Mouse (Mus musculus) cerebellum, adult 11-12 months (tissue): Measurements from ENCODE around the gene Fam81a.

Experiments
- DNase-seq: peaks from one replicate; pipeline ENCODE4 v3.0.0; 2022

Gene Fam81a

DNA sequence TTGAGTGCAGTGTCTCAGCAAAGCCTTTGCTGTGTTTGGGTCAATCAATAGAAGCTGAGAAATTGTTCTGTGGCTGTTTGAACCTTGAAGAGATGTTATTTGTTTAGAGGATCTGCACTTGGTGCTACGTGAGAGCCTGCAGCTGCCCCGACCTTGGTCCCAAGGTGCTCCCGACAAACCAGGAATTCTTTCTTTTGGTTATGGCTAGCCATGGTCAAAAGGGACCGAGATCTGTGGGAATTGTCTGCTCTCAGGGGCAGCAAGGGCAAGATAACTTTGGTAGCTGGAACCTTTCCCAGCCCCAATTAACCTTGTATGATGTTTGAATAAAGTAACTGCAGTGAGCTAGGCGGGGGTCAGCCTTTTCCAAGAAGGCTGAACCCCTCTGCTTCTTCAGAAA lies 34.2 kb downstream of the Fam81a start:
- no peak for DNase-seq

GRCm38 (mm10) chr9:70105573-70105972 lies 36.8 kb downstream of the Fam81a start:
- no peak for DNase-seq

- DNase-seq, result no peak
Observed at GRCm38 (mm10) chr9:70103106-70103505, 39.3 kb downstream of the Fam81a start.

DNA sequence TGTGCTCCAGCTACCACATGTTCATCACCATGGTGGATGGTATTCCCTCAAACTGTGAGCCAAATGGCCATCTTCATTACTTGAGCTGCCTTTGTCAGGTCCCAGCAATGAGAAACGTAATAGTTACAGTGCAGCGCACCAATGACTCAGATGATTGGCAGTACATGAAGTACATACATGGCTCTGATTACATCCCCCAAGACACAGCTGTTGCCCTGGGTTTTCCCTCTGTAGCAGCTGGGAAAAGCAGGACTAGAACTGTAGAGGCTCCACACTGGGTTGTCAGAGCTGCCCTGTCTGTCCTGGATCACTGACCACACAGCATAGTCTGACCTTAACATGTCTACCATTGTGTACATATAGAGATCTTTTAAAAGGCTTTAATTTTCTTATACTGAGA lies 44.8 kb downstream of the Fam81a start:
- DNase-seq, result no peak

DNA sequence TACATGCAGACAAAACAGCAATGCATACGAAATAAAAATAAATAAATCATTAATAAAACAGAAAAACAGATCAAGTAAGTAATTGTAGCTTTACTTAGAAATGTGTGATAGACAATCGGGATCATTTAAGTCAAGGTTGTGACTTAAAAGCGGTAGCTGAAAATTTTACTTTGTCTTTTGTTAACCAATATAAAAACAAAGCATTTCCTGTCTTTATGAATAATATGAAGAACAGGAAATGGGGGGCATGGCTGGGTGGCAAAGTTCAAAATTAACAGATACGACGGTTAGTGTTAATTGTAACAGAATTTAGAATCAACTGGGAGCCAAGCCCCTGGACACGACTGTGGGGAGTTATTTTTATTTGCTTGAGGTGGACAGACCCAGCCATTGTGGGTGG lies 47.3 kb downstream of the Fam81a start:
- no peak for DNase-seq

DNA sequence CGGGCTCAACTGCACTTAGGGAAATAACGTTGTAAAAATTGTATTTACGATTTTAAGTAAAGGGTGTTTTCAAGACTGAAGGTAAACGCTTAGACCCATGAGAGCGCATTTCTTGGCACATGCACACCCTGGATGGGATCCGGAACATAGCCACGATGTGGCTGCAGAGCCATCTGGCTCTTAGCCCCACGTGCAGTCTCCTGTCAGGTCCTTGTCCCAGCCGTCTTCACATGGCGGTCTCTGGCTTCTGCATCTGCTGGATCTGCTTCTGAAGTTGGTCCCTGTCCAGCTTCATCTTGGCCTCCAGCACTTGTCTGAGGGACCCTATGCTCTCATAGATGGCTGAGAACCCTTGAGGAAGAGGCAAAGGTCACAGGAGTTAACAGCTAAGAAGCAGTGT lies 51.8 kb downstream of the Fam81a start:
- no peak for DNase-seq

- DNase-seq, result no peak
Observed at GRCm38 (mm10) chr9:70088786-70089096, 53.6 kb downstream of the Fam81a start.

GRCm38 (mm10) chr9:70088041-70088785 lies 54.1 kb downstream of the Fam81a start:
- DNase-seq, result no peak

- DNase-seq, result no peak
Observed at GRCm38 (mm10) chr9:70087379-70087778, 55.0 kb downstream of the Fam81a start.

DNA sequence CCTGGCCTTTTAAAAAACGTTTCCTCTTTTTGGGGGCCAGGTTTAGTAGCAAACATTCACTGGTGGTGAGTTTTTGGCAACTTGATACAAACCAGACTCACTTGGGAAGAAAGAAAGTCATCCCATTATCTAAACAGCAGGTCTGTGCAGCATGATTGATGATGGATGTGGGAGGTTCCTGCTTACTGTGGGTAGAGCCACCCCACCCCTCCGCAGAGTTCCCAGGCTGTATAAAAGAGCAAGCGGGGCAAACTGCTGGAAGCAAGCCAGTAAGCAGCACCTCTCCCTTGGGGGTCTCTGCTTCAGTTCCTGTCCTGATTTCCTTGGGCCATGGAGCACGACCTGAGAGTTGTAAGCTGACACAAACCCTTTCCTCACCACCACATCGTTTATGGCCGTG lies 56.3 kb downstream of the Fam81a start:
- no peak for DNase-seq

- no peak for DNase-seq
Observed at GRCm38 (mm10) chr9:70084107-70084506, 58.3 kb downstream of the Fam81a start.

DNA sequence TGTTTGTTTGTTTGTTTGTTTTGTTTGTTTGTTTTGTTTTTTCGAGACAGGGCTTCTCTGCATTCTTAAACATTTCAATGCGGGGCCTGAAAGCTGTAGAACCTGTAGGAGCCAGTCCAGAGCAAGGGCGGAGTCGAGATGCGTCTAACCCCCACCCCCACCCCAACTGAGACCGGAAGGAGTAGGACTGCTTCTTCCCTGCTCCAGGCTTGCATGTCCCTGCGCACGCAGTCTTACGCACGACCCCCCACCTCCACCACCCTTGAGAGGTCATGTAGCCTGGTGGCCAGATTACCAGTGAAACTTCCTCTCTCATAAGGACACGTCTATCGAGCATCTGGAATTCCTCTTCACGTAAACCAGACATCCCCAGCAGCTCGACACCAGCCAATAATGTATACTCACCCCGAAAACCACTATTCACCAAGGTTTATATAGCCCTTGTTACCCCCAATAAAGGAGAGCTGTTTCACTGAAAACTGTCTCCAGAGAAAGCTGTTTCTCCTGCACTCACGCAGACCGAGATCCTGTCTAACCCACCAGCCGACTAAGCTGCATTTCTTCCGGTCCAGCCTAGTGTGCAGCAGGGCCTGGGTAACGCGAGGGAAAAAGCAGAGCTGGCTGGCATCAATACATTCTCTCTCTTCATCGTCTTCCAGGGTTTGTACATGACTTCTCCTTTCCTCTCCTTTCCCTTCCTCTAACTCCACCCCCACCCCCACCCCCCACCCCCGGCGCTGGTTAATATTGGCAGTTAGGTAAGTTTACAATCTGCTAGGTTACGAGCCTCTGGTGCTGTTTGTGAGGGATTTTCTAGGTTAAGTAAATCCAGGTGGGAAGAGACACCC lies 59.8 kb downstream of the Fam81a start:
- DNase-seq, result no peak

DNA sequence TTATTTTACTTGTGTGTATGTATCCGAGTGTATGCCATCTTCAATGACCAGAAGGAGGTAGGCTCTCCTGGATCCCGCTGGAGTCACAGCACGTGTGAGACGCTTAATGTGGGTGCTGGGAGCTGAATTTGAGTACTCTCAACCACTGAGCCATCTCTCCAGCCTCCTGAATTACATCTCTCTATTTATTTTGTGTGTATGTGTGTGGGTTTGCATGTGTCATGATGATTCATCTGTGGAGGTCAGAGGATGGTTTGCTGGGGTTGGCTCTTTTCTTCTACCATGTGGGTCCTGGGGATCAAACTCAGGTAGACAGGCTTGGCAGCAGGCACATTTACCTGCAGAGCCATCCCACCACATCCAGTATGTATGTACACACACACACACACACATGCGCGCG lies 60.6 kb downstream of the Fam81a start:
- no peak for DNase-seq

DNA sequence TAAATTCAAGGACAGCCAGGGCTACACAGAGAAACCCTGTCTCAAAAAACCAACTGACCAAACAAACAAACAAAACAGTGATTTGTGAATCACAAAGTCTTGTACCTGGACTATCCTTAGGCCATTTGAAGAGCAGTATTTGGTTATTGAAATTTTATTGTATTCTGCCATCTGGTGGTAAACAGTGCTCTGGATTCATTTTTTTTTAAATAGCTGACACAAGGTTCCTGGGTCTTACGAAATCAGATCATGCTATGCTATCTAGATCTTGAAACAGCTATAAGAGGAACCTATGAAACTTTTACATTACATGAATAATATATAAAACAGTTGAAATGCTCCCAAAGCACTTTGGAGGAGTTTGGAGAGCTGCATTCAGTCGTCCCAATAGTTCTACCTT lies 61.4 kb downstream of the Fam81a start:
- no peak for DNase-seq

GRCm38 (mm10) chr9:70080027-70080800 lies 62.1 kb downstream of the Fam81a start:
- no peak for DNase-seq

GRCm38 (mm10) chr9:70078034-70078433 lies 64.3 kb downstream of the Fam81a start:
- DNase-seq, result no peak

DNA sequence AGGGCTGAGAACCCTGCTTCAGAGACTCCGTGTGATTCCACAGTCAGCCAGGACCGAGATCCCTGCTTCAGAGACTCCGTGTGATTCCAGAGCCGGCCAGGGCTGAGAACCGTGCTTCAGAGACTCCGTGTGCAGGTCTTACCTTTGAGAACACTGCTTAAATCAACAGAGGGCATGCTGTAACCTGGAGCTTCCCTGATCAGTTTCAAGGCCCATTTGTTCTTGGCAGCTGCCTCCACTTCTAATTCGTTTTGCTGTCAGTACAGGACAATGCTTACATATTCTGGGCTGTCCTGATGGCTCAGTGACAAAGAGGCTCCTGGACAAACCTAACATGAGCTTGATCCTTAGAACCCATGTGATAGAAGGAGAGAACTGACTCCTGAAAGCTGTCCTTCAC lies 65.2 kb downstream of the Fam81a start:
- DNase-seq, result no peak

DNA sequence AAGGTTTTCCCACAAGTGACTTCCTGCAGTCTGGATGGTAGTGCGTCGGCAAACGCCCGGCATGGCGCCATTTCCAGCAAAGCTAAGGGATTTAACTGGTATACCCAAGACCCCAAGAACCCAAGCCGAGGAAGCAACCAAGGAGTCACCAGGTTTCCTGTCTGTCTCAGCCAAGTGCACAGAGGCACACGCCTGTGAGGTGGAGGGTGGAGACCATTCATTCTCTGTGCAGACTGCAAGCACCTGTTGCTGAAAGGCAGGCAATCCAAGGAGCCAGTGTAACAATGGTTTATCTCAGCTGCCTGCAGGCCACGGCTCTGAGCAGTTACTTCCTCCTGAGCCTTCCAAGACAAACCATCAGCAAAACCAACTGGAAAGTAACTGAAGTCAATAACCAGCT lies 70.0 kb downstream of the Fam81a start:
- DNase-seq, result no peak

DNA sequence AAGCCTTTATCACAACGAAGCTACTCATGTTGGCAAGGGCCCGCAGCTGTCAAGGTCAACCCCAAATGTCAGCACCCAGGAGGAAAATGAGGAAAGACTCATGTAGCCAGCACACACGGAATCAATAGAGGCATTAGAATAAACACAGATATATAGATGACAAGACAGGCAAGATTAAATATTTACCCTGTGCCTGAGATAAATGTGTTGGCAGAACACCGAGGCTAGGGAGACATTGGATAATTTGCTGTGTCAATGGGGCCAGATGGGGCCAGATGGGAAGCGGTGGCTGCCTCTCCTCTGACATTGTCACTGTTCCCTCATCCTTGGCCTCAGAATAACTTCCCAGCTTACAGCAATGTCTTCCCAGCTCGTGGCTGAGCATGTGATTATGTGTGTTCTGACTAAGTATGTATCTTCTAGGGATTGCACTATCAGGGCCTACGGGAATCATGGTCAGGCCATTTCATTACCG lies 72.4 kb downstream of the Fam81a start:
- no peak for DNase-seq

GRCm38 (mm10) chr9:70067497-70067896 lies 74.9 kb downstream of the Fam81a start:
- no peak for DNase-seq

DNA sequence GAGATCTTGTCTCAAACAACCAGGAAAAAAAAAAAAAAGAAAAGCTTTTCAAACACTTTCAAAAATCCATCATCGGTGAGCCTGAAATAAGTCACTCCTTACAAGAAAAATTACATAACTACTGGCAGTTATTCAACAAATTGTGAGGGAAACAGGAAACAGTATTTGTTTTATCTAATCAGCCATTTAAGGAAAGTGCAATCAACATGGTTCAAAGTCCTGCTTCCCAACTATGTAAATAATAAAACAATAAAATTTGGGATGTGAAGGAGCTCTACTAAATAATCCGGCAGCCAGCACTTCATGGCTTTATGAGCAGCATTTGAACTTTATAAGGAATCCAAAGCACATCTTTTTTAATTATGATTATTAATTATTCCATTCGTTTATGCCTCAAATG lies 80.3 kb downstream of the Fam81a start:
- DNase-seq, result no peak

DNA sequence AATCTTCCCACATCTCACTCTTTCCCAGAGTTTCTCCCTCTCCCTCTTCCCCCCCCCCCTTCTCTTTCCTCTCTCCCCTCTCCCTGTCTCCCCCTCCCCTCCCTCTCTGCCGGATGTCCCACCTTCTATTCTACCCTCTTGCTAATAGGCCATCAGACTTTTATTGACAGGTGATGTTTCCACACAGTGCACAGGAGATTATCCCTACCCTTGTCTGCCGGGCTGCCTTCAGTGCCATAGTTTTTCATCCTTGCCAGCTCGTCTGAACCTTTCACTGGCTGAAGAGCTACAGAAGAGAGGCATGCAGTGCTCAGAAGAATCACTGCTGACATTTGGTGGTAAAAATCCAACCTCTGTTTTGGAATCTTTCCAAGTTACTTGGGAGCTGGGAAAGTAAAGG lies 88.9 kb downstream of the Fam81a start:
- no peak for DNase-seq

DNA sequence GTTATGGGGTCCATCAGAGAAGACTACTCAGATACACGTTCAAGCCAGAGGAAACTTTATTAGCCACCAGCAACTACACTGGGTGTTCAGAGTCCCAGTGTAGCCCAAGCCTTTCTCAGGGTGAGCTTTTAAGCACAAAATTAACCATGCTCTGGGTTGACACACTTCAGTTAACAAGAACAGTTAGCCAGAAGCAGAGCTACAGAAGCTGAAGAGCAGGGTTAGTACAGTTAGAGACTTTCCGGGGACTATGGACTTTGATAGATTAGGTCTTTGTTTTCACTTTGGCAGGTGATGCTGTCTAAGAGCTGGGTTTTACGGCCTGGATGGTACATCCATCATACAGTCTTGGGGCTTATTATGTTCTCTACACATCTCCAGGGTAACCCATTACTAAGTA lies 89.6 kb downstream of the Fam81a start:
- DNase-seq, result no peak

- DNase-seq, result no peak
Observed at GRCm38 (mm10) chr9:70049839-70050238, 92.5 kb downstream of the Fam81a start.
